Mouse (Mus musculus) thymus, postnatal 10 days (tissue): Measurements from ENCODE around the gene Ube2c.
"Not testable (repeated sequence)": the region's sequence is repeated elsewhere in the genome, so short reads cannot be mapped to it uniquely, and the experiment has no call there.

ENCODE experiments used
- DNase-seq, 2 experiments: peaks; one replicate each; pipeline ENCODE4 v3.0.0; 2021; ENCODE audit warnings: low spot score in 2 of 2

Ube2c gene

DNA sequence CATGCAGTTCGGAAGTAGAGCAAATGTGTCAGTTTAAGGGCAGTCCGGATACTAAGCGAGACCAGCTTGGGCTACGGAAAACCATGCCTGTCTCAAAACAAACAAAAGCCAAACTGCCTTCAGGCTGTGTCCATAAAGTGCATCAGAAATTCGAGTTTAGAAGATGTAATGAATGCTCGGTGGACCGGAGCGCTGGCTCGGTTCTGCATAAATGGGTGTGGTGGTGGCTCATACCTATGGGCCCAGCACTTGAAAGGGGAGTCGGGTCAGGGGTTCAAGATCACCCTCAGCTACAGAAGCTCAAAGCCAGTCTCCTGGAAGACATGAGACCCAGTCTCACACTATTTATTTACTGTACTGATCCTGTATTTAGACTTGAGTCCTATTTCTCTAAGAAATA lies 18.1 kb downstream of the Ube2c start:
- DNase-seq, result no peak

GRCm38 (mm10) chr2:164788411-164788810 lies 18.7 kb downstream of the Ube2c start:
- DNase-seq, result no peak

- DNase-seq, result no peak
Measured at GRCm38 (mm10) chr2:164790451-164790850, 20.8 kb downstream of the Ube2c start.

DNA sequence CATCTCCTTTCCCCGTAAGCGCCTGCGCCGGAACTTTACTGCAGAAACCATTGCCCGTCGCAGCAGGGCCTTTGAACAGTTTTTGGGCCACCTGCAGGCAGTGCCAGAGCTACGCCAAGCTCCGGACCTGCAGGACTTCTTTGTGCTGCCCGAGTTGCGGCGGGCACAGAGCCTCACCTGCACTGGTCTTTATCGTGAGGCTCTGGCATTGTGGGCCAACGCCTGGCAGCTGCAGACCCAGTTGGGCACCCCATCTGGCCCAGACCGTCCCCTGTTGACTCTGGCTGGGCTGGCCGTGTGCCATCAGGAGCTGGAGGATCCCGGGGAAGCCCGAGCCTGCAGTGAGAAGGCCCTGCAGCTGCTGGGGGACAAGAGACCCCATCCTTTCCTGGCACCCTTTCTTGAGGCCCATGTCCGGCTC lies 22.2 kb downstream of the Ube2c start:
- DNase-seq, result no peak

DNA sequence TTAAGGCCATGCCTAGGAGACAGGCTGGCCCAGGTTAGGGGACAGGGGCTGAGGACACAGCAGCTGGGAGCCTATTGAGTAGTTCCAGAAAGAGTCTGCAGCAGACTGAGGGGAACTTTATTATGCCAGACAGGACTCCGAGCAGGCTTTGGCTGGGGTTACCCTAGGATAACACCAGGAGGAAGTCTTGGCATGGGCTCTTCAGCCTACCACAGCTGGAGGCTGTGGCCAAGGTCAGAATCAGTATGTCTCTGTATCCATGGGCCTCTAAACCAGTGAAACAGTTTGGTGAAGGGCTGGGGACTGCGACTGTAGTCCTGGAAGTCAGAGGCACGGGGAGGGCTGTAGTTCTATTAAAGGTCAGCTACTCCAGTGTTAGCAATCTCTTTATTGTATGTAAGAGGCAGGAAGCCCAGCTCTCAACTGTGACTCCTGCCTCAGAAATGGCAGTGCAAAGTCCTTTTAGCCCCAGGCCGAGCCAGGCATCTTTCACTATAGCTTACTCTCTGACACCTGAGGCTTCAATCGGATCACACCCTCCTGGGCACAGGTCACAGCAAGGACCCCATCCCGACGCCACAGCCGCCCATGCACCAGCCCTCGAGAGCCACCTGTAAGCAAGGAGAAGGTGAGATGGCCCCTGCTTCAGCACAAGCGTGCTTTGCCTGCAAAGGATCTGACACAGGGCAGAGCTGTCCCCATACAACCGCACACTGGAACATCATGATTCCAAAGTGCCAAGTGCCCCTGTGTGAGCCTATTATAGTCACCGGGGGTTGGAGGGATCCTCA lies 22.9 kb downstream of the Ube2c start:
- DNase-seq, result no peak

GRCm38 (mm10) chr2:164793236-164793635 lies 23.5 kb downstream of the Ube2c start:
- peak; percentile 43 to 71 for DNase-seq

DNA sequence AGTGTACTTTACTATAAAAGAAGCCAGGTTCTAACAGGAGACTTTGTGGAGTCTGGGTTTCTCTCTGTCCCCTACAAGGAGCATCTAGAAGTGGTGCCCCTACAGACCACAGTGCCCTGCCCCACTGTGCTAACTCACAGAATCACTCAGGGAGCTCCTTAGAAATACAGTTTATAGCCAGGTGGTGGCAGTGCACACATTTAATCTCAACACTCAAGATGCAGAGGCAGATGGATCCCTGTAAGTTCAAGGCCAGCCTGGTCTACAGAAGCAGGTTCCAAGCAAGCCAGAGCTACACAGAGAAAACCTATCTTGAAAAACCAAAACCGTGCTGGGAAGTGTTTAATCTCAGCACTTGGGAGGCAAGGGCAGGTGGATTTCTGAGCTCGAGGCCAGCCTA lies 24.1 kb downstream of the Ube2c start:
- no peak for DNase-seq

DNA sequence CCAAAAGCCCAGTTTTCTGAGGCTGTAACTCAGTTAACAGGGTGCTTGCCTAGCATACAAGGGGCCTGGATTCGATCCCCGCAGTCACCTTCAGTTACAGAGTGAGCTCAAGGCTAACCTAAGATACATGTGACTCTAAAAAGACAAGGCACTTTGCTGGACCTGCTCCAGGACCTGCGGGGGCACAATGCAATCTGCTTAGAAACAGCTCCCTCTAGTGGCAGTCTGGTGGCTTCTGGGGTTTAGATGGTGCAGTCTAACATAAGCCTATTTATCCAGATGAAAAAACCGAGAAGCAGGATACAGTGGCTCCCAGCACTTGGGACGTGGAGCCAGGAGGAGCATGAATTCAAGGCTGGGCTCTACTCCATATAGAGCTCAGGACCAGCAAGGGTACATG lies 24.6 kb downstream of the Ube2c start:
- peak; percentile 51 to 82 for DNase-seq

DNA sequence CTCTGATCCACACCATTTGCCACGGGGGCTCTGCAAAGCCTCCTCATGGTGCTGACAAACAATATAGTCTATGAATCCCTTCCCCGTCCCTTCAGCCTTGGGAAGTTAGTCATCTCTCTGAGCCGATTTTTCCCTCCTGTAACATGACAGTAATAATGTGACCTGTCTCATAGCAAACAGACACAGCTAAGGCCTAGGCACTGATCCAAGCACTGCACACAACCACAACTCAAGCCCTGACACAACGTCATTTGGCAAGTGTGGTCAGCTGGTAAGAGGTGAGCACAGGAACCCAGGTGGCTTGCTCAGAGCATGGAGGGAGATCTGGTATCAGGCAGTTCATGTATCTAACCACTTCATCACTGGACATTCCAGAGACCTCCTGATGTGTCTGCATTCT lies 26.2 kb downstream of the Ube2c start:
- DNase-seq, result no peak

GRCm38 (mm10) chr2:164798554-164798953 lies 28.9 kb downstream of the Ube2c start:
- not testable (repeated sequence) for DNase-seq

DNA sequence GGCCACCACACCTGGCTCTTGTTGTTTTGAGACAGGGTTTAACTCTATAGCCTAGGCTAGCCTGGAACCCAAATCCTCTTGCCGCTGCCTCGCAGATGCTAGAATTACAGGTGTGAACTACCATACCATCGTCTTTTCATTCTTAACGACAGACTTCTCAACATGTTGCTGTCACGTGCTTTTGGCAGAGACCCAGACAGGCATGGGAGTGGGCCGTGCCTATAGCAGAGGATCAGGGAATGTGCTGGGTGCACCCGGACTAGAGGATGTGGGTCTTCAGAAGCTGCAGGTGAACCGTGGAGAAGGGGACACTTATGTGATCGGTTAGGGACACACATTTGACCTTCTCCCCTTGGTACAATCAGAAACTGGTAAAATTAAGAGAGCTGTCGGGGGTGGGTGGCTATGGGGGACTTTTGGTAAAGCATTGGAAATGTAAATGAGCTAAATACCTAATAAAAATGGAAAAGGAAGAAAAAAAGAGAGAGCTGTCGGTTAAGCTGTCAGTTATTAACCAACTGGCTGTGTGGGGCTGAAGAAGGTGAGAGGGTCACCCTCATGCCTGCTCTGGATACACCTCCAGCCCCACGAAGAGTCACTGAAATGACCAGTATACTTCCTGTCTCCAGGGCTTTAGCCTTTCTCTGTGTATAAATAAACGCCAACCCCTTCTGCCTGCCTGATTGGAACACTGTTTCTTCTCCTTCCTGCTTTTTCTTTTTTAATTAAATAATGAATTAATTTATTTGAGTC lies 30.7 kb downstream of the Ube2c start:
- no peak for DNase-seq

DNA sequence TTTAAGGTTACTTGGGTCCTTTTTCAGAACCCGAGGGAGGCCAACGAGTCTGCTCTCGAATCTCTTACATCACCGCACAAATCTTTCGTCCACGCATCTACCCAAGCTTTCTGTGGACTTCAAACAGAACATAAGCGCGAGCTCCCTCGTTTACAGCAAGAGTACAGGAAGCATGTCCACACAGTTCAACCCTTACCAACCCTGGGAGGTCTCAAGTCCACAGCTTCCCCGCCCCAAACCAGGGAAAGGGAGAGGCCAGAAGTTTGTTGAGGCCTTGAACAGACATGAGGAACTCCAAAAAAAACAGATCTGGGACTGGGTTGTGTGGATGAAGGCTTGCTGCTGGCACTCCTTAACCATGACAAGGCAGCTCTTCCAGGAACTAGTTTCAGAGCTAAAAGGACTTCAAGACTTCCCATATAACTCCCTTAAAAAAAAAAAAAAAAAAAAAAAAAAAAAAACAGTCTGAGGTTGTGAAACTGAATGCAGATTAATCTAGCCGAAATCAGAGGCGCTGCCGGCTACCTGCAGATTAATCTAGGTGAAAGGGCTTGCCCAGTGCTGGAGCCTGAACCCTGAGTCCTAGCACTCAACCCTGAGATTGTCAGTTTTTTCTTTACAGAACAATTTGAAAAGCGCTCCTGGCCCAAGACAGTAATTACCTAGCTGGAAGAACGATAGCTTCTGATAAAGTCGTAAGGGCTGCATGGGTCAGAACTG lies 33.7 kb downstream of the Ube2c start:
- DNase-seq, result no peak

DNA sequence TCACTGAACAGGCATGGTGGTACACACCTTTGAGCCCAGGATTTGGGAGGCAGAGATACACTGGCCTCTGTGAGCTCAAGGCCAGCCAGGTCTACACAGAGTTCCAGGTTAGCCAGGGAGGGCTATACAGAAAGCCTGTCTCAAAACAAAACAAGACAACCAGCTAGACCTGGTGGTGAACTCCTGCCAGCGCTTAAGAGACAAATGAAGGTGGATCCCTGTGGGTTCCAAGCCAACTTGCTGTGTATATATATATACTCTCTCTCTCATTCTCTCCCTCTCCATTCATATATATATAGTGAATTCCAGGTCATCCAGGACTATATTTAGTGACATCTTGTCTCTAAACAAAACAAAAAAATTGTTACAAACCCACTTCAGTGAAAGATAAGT lies 34.2 kb downstream of the Ube2c start:
- DNase-seq, result no peak

DNA sequence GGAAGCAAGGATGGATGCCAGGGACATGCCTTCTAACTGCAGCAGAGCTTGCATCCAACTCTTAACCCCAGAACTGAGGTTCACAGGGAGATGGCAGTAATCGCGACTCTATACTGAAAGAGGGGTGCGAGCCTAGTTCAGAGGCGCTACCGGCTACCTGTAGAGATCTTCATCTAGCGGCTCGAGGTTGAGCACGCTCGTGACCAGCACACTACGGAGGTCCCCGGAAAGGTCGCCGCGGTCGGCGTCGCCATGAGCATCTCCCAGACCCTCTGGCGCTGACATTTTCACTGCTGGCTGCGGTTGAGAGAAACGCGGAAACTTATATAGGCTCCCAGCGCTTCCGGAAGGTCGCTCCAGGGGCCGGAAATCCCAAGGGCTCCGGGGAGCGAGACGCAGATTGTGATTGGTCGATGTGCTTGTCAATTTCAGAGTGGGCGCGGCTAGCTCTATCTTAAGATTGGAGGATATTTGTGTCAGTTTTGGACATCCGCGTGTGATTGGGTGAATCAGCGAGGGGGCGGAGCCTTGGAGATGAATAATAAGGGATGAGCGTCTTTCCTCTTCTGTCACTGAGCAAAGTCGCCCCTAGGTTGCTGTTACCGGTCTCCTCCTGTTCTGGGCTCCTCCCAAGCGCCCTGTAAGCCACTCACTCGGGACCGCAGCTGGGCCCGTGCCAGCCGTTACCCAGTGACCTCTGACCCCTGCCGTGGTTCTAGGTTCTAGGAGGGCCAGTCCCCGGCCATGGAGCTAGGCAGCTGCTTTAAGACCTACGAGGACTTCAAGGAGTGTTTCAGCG lies 35.0 kb downstream of the Ube2c start, which contains the start of the genes Acot8 and Zswim3:
Gene Acot8 (minus strand): TSS at position 350 of the 799 bp plus-strand sequence.
Gene Zswim3 (plus strand): TSS at position 566 of the 799 bp plus-strand sequence.
- DNase-seq, result peak; percentile 98

DNA sequence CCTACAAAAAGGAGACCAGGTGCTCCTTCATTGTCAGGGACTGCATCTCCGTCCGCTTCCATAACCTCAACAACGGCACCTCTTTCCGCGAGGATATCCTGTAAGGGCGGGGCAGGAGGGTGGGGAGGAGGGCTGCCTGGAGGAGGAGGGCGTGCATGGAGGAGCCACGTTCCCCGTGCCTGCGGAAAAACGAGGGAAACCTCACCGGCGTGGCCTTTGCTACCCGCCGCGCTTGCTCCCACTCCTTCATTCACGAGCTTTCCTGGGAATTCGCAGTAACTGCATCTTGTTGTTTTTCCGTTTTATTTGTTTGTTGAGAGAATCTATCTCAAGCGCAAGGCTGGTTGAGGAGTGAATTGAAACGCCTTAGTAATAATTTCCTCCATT lies 35.6 kb downstream of the Ube2c start:
- no peak for DNase-seq

- no peak for DNase-seq
Measured at GRCm38 (mm10) chr2:164806614-164807013, 36.9 kb downstream of the Ube2c start.

- no peak for DNase-seq
Measured at GRCm38 (mm10) chr2:164813557-164813956, 43.9 kb downstream of the Ube2c start.

- no peak for DNase-seq
Measured at GRCm38 (mm10) chr2:164815348-164815747, 45.6 kb downstream of the Ube2c start.

DNA sequence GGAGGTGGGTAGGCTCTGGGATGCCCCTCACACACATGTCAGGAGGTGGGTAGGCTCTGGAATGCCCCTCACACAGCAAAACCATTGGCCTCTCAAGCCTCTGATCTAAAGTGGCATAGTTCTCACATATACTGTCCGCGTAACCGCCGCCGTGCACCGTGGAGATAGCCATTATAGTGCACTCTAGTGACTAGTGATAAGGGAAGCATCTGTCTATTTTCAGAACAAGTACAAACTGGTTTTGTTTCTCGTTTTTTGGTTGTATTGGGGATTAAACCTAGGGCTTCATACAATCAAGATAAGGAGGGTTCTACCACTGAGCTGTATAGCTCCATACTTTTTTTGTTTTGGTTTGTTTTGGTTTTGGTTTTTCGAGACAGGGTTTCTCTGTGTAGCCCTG lies 46.1 kb downstream of the Ube2c start:
- DNase-seq, result no peak

DNA sequence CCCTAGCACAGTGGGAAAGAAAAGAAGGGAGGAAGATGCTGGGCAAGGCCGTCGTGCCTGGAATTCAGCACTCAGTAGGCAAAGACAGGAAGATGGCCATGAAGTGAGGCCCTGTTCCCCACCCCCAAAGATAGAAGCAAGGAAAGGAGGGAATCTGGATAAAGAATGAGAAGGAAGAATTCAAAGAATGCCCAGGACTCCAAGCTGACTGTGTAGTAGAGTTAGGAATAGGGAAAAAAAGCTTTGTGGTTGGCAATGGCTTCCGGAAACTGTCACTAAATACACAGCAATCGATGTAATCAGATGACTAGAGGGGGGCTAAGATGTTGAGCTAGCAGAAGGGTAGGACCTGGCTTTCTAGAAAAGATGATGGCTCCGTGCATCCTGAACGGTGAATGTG lies 47.5 kb downstream of the Ube2c start:
- no peak for DNase-seq

GRCm38 (mm10) chr2:164817703-164818102 lies 48.0 kb downstream of the Ube2c start:
- no peak for DNase-seq

GRCm38 (mm10) chr2:164821060-164821459 lies 51.4 kb downstream of the Ube2c start:
- DNase-seq, result no peak
